Mouse (Mus musculus) kidney, adult 11 months (tissue): ENCODE results near the gene C1qtnf5.
"Not testable (repeated sequence)": the region's sequence is repeated elsewhere in the genome, so short reads cannot be mapped to it uniquely, and the experiment has no call there.

Source experiments
- DNase-seq: peaks from one replicate; pipeline ENCODE4 v3.0.0; 2022

C1qtnf5 gene

DNA sequence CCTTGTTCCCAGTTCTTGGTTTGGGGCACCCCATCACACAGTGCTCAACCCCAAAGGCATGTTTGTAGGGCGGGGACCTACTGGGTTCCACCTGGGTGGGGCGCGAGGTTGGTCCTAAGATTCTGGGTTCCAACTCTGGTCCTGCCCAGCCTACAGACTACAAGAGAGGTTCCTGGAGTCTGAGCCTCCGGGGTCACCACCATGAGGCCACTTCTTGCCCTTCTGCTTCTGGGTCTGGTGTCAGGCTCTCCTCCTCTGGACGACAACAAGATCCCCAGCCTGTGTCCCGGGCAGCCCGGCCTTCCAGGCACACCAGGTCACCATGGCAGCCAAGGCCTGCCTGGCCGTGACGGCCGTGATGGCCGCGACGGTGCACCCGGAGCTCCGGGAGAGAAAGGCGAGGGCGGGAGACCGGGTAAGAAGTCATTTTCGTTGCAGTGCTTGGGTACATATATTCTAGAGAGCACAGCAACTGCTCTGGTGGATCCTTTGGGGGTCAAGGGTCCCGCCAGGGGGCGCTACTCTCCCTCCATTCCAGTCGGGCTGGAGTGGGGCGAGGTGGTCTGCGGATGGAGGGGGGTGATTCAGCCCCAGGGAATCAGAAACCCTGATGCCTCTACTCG is 623 bp downstream of the C1qtnf5 start:
- DNase-seq, result no peak

DNA sequence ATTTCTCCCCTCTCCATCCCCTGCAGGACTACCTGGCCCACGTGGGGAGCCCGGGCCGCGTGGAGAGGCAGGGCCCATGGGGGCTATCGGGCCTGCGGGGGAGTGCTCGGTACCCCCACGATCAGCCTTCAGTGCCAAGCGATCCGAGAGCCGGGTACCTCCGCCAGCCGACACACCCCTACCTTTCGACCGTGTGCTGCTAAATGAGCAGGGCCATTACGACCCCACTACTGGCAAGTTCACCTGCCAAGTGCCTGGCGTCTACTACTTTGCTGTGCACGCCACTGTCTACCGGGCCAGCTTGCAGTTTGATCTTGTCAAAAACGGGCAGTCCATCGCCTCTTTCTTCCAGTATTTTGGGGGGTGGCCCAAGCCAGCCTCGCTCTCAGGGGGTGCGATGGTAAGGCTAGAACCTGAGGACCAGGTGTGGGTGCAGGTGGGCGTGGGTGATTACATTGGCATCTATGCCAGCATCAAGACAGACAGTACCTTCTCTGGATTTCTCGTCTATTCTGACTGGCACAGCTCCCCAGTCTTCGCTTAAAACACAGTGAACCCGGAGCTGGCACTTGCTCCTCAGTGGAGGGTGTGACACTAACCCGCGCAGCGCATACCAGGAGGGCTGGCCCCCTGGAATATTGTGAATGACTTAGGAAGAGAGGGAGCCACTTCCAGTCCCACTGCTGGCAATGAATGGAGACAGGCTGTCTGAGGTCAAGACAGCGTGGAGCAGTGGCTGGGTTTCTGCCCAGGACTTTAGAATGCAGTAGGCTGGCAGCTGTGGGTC is 1.4 kb downstream of the C1qtnf5 start:
- DNase-seq, result no peak

DNA sequence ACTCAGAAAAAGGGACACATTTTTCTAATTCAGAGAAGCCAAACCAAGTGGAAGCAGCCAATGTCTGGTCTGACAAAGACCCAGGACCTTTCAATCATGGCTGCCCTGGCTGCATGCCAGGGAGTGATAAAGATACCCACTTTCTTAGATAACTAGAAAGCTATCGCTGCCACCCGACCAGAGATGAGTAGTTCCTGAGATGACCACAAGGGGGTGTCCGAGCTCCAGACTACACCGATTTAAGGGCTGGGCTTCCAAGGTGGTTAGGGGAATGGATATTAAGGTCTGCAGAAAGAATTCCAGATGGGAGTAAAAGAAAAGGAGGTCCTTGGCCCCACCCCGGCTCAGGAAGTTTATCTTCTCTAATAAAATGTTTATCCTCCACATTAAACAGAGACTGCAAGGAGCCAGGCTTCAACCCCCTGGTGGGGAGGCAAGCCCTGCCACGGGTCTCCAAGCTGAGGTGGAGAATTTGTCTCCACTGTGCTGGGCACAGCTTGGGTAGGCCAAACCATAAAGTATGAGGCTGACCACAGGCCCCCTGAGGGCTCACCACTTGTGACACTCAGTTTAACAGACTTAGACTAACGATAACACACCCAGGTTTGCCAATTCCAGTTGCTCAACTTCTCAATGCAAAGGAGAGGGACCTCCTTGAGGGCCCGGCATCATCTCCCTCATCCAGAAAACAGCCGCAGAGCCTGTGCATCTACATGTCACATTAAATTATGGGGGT is 2.5 kb downstream of the C1qtnf5 start:
- DNase-seq, result peak; percentile 67

DNA sequence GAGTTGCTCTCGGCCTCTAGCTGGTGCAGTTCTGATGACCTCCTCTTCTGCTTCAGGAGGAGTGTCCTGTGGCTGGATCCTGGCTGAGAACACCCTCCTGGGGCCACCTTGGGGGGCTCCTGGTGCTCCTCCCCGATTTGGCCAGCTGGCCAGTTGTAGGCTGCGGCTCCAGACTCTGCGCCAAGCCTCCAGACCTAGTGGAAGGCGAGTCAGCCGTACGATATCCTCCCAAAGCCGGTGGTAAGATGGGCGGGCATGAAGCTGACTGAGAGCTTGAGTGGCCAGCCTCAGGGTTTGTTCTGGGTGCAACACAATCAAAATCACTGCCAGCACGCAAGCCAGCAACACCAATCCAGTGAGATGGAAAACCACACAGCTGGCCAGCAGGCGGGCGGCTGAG is 4.9 kb downstream of the C1qtnf5 start:
- DNase-seq, result not testable (repeated sequence)

DNA sequence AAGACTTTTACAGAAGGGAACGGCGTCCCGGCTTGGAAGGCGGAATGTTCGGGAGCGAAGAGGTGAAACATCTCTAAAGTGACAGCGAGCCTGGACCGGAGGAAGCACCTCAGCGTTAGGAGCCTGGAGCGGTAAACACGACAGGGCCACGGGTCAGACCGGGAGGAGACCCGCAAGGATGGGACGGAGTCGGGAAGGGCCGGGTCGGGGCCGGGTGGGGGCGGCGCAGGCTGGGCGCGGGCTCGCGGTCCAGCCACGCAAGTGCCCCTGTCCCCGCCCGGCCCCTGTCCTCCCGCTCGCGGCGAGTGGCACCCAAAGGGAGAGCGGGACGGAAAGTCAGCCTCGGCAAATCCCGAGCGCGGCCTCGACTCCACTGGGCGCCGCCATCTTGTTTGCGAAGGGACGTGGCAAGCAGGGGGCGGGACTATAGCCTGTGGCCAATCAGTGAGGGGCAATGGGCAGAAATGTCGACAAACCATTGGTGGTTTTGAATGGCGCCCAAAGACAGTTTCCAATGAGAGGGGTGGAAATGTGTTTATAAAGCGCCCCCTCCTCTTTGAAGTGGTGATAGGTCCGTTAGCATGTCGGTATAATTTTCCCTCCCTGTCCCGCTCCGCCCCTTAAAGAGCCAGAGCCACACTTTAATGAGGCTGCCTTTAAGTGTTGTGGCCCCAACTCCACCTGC is 6.2 kb downstream of the C1qtnf5 start, which contains the start of the genes Gm49380 and Rnf26:
Gm49380 (minus strand) TSS at position 396 of the 685 bp plus-strand sequence.
Rnf26 (minus strand) TSS at position 413 of the 685 bp plus-strand sequence.
- DNase-seq, result peak; percentile 97

DNA sequence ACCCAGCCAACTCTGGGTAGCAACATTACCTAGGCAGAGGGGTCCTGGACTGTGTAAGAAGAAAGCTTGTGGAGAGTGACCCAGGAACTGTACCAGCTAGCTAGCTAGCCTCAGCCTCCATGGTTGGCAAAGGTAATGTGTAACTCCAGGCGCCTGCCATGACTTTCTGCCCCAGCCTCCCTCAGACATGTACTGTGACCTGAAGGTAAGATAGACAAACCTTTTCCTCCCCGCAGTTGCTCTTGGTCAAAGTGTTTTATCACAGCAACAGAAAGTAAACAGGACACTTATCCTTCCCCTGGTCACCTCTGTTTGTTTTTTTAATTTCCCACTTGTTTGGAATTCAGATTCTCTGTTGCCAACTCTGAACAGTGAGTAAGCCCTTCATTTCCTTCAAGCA is 7.4 kb downstream of the C1qtnf5 start:
- DNase-seq, result no peak

DNA sequence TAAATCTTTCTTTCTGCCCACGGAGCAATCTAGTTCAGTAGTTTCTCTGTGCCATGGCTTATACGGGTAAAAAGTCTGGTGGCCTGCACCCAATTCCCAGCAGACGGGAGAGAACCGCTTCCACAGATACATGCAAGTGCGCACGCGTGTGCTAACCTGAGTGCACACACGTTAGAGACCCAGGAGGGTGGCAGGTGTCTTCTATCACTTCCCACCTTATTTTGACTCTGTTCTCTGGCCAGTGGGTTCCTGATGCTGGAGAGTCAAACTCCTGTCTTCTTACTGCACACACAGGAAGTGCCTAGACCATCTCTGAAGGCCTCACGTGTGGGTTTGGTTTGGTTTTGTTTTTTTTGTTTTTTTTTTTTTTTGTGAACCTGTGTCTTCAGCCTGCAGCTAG is 8.6 kb downstream of the C1qtnf5 start:
- no peak for DNase-seq

DNA sequence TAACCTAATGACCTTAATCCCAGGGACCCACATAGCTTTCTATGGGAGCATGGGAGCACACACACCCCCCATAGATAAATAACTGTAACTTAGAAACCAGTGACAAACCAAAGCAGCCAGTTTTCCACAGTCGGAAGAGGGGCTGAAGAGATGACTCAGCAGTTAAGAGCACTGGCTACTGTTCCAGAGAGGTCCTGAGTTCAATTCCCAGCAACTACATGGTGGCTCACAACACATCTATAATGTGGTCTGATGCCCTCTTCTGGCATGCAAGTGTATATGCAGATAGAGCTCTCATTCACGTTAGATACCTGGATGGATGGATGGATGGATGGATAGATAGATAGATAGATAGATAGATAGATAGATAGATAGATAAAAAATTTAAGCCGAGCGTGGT is 9.1 kb downstream of the C1qtnf5 start:
- DNase-seq, result no peak

DNA sequence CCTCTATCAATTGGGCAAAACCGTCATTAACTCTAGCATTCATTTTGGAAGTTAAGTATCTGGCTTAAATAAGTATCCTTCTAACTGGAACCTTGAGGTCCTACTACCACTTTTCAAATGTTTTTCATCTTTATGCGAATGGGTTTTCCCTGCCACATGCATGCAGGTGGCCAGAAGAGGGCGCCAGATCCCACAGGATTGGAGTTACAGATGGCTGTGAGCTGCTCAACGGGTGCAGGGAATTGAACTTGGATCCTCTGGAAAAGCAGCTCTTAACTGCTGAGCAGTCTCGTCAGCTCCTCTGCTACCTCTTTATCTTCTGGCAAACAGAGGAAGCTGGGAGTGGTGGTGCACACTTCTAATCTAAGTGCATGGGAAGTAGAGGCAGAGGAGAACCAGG is 12.0 kb downstream of the C1qtnf5 start:
- no peak for DNase-seq

DNA sequence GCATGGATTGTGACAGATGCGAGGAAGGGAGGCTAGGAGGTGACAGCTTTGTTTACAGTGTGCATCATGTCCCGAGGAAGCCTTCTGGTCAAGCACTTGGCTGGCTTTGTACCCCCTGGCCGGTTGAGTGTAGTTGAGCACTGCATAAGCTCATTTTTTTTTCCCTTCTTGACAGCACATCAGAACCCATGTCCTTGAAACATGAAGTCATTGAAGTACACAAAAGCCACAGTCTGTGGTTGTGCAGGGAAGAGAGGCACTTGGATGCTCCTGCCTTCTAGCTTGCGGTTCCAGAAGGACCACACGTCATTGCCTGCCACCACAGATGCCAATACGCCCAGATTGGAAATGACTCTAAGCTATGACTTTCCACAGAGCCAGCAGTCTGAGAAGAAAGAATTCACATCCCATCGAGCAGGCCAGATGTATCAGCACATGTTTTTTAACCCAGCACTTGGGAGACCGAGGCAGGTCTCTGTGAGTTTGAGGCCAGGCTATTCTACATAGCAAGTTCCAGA is 13.0 kb downstream of the C1qtnf5 start:
- no peak for DNase-seq

DNA sequence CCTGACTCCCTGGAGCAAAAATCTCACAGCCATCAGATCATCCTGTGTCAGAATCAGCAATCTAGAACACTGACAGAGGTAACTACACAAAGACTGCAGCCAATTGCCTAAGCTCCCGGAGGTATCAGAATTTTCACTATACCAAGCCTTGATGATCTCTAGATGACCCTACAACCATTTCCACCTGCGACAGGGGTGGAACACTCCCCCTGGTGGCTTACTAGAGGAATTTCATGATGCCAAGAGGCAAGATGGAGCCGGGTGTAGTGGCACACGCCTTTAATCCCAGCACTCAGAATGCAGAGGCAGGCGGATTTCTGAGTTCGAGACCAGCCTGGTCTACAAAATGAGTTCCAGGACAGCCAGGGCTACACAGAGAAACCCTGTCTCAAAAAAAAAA is 17.3 kb downstream of the C1qtnf5 start:
- no peak for DNase-seq

DNA sequence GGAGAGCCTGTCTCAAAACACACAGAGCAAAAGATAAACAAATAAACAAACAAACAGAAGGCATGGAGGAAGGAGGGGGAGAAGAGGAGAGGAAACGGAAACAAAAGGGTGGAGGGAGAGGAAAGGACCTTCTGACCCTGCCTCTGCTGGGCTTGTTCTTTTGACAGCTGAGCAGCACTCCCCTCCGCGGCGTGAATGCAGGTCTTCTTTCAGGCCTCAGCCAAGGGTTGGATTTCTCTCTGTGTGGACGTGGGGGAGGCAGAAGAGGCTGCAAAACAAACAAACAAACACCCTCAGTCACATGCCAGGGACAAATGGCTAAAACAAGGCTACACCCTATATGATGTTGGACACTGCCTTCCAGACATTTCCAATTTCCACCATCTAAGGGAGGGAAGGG is 18.0 kb downstream of the C1qtnf5 start:
- DNase-seq, result no peak

DNA sequence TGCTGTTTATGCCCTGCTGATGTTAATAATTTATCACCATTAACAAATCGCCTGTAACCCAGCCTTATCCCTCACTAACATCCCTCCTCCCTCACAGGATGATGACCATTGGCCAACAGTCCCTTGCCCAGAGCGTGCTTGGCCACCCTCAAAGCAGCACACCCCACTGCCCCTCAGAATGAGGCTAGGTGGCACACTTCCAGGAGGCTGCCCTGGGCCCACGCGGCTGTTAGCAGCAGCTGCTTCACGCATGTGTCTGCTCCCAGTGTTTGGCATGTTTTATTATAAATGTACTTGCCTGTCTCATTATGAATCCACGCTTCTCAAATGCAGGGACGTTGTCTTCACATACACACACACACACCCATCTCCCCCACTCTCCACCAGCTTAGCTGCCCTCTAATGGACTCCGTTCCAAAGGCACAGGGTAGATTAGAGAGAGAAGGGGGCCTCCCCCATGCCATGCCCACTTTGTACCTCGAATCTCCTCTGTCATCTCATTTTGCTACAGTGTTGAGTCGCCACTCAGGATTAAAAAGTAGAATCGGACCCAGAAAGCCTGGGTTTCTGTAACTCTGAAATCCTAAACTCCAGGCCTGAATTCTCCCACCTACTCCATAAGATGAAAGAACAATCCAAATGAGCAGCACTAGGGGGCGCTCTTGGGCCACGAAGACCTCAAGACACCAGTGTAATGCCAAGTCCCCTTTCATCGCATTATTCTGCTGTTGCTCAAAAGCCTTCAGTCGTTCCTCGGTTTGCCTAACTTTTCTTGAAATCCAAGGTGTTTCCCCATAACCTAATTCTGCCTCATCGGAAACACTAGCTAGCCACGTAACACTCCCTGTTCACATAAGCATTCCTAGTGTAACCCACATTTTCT is 18.7 kb downstream of the C1qtnf5 start:
- DNase-seq, result peak; percentile 83

DNA sequence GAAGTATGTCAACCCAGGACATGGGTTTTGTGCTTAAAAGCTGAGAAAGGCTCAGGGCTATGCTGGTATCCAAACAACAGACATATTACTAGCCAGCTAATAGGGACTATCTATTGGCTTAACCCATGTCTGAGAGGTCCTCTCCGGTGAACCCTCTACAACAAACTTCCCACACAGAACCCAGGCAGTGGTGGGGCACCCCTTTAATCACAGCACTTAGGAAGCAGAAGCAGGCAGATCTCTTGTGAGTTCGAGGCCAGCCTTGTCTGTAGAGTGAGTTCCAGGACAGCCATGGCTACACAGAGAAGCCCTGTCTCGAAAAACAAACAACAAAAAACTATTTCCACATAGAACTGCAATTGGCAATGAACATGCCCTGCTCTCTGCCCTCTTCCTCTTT is 19.7 kb downstream of the C1qtnf5 start:
- DNase-seq, result no peak

DNA sequence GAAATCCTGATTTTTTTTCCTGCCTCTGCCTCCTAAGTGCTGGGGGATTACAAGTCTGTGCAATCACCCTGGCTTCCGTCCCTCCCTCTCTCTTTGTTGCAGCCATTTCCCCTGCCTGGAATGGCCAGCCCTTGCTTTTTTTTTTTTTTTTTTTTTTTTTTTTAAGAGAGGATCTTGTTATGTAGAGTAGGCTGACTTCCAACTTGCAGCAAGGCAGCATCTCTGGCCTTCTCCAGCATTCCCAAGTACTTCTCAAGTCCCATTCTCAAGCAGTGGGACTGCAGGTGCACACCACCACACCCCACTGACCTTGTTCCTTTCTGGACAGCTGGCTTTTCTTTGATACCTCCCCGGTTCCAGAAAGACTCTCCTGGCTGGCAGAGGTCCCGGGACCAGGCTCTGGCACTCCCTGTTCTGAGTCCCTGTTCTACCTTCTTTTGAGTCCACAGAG is 20.3 kb downstream of the C1qtnf5 start:
- DNase-seq, result peak; percentile 56

DNA sequence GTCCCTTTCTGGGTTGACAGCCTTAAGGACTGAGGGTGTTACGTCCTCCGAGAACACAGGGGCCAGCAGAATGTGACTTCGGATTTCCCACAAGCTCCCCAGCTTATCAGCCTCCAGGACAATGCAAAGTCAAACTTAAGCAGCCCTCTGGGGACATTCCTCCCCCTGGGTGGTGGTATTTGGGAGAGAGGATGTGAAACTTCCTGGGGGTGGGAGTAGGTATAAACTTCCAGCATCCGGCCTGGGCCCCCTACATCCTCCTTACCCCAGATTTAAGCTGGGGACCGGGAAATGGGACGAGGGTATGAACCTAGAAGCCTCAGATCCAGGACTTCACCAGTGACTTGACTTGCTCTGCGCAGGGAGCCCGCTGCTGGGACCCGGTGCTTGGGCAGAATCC is 22.6 kb downstream of the C1qtnf5 start:
- DNase-seq, result no peak

DNA sequence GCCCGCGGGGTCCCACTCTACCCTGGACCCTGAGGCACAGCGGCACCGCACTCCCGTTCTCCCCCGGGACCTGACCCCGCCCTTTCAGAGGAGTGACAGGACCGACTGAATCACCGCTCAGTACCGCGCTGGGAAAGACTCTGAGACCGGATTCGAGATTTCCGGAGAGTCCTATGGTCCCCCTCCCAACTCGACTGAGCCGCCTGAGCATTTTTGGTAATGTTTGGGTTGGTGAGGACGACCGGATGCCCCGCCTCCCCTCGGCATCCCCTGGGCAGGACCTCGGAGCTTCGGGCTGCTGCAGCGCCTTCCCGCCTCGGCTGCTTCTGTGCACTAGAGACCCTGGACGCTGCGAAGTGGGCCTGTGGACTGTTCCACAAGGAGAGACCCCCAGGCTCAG is 23.0 kb downstream of the C1qtnf5 start:
- peak; percentile 81 for DNase-seq

DNA sequence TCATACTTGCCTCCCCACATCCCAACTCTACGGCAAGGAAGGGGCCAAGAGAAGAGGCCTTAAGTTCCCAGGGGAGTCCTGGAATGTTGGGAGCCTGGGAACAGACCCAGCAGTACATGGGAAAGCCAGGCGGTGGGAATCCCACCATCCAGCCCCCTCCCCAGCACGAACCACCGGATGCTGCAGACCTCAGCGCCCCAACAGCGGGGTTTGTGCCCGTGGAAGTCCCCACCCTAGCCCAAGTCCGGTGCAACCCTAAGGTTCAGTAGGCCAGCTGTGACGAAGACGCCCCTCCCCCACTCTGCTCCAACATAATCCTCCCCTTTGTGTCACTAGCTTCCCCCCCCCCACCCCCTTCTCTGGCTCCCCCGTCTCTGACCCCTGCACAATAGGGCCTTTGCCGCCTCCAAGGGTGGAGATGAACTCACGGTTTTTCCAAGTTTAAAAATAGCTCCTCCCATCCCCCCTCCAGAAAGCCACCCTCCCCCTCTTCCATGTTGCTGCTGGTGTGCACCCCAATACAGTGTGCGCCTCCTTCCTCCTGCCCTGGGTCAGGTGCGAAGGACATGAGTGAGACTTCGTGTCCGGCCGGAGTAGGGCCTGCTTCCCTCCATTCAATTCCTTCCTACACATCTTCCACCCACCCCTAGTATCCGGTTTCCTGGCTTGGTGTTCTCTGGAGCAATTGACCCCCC is 23.7 kb downstream of the C1qtnf5 start:
- DNase-seq, result peak; percentile 26

DNA sequence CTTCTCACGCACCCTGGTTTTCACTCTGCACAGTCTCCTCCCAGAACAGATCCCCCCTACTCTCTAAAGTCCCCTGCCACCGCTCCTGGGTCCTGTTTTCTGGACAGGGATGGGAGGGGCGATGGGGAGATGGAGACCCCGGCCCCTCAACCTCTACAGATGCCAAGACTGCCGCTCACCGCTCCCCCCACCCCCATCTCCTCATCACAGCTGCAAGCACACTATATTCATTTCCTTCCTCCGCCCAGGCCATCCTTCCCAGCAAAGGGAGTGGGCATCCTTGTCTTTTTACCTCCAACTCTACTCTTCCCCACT is 24.2 kb downstream of the C1qtnf5 start:
- DNase-seq, result no peak

DNA sequence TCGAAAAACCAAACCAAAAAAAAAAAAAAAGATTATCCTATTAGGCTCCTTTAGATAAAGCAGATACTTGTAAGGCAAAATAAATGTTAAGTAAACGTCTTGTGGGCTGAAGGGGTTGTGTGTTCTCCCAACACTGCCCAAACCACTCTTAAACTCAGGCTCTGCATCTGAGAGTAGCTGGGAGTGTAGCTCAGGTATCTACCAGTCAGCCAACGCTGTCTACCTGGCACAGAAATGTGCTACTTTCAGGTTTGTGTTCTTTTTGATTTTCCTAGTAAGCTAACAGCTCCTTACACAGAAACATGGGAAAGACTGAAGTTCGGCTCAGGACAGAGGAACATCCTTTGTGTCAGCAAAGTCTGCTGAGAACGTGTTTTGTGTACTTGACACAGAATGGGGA is 25.2 kb downstream of the C1qtnf5 start:
- DNase-seq, result no peak

DNA sequence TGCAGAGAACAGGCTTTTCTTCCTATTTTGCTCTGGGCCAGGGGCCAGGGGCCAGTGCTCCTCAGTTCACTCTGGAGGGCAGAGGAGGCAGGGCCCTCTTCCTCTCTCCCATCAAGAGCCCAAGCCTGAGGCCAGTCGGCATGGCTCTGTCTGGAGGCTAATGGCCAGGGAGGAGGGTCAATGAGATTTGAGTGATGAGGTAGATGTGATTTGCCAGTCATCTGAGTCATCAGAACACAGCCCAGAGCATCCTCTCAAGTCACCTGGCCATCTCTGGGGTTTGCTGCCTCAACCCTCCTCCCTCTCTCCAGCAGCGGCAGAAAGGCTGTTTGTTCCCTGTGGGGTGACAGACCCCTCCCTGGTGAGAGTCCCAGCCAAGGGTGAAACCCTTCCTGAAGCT is 26.2 kb downstream of the C1qtnf5 start:
- no peak for DNase-seq
